Mouse (Mus musculus) hindbrain, postnatal 0 days (tissue): ENCODE results near the gene Ahnak2. TPM values are rescaled to one million over a fixed set of nuclear protein-coding genes. Genes with fewer than 3 reads are reported as not detected.
"Not testable (repeated sequence)": the region's sequence is repeated elsewhere in the genome, so short reads cannot be mapped to it uniquely, and the experiment has no call there.

ENCODE experiments used
- ATAC-seq: fragments of 200-750 bp; cut with Nextera tagmentation; 2 replicates; pipeline ENCODE4 v1.8.0; 2017; ENCODE audit warnings: mild to moderate bottlenecking, moderate TSS enrichment, moderate library complexity
- DNase-seq: peaks from one replicate; pipeline ENCODE4 v3.0.0-alpha.2; 2015; ENCODE audit warnings: low spot score
- H3K27ac ChIP-seq: fragments of 300-500 bp; sonication (generic); 2 replicates; pipeline ENCODE4 v1.5.1; 2014; ENCODE audit warnings: mild to moderate bottlenecking
- H3K27me3 ChIP-seq: fragments of 300-500 bp; sonication (generic); 2 replicates; pipeline ENCODE4 v1.6.1; 2014; ENCODE audit warnings: low read length, mixed read lengths; ENCODE audit not compliant: insufficient read depth
- H3K36me3 ChIP-seq: fragments of 300-500 bp; sonication (generic); 2 replicates; pipeline ENCODE4 v1.6.1; 2014; ENCODE audit warnings: low read length, mixed read lengths; ENCODE audit not compliant: insufficient read depth
- H3K4me1 ChIP-seq: fragments of 300-500 bp; sonication (generic); 2 replicates; pipeline ENCODE4 v1.6.1; 2014; ENCODE audit warnings: antibody characterized with exemption, low read length, mixed read lengths; ENCODE audit not compliant: insufficient read depth
- H3K4me2 ChIP-seq: fragments of 300-500 bp; sonication (generic); 2 replicates; pipeline ENCODE4 v1.6.1; 2014; ENCODE audit warnings: low read depth, mild to moderate bottlenecking, low read length, moderate library complexity, mixed read lengths
- H3K4me3 ChIP-seq: fragments of 300-500 bp; sonication (generic); 2 replicates; pipeline ENCODE4 v1.5.1; 2014; ENCODE audit warnings: low read length
- H3K9ac ChIP-seq: fragments of 300-500 bp; sonication (generic); replicated peaks from 2 replicates; pipeline ENCODE4 v1.6.1; 2014; ENCODE audit warnings: mild to moderate bottlenecking, low read length, moderate library complexity, mixed read lengths
- H3K9me3 ChIP-seq: fragments of 300-500 bp; sonication (generic); 2 replicates; pipeline ENCODE4 v1.6.1; 2016; ENCODE audit warnings: low read length, mixed read lengths
- CTCF ChIP-seq: IDR thresholded peaks from 2 replicates; pipeline ENCODE4 v1.5.1; 2016; ENCODE audit warnings: antibody characterized with exemption, control low read depth, low read depth
- WGBS: fragments of 180-500 bp; shearing (Covaris S2); extraction: QIAGEN DNeasy Blood & Tissue Kit; methylation state at CpG from one replicate; pipeline ENCODE4 v1.1.7; 2014; 5-methylcytosine and 5-hydroxymethylcytosine counted together
- polyA plus RNA-seq: library from polyadenylated mRNA; unstranded; fragments of >200 nt; fragmentation: Nextera tagmentation; extraction: Ambion mirVana; gene quantifications from 2 replicates; pipeline ENCODE4 v1.2.1, GENCODE M21; 2015
- total RNA-seq: library from RNA; depleted of rRNA; stranded (reverse); fragments of >200 nt; gene quantifications from 2 replicates; pipeline ENCODE4 v1.2.3, GENCODE M21; 2014; rRNA removed

Gene Ahnak2
- total RNA-seq: 7.7 and 12.1 TPM in 2 replicates
- polyA plus RNA-seq: 3.3 and 3.6 TPM in 2 replicates

DNA sequence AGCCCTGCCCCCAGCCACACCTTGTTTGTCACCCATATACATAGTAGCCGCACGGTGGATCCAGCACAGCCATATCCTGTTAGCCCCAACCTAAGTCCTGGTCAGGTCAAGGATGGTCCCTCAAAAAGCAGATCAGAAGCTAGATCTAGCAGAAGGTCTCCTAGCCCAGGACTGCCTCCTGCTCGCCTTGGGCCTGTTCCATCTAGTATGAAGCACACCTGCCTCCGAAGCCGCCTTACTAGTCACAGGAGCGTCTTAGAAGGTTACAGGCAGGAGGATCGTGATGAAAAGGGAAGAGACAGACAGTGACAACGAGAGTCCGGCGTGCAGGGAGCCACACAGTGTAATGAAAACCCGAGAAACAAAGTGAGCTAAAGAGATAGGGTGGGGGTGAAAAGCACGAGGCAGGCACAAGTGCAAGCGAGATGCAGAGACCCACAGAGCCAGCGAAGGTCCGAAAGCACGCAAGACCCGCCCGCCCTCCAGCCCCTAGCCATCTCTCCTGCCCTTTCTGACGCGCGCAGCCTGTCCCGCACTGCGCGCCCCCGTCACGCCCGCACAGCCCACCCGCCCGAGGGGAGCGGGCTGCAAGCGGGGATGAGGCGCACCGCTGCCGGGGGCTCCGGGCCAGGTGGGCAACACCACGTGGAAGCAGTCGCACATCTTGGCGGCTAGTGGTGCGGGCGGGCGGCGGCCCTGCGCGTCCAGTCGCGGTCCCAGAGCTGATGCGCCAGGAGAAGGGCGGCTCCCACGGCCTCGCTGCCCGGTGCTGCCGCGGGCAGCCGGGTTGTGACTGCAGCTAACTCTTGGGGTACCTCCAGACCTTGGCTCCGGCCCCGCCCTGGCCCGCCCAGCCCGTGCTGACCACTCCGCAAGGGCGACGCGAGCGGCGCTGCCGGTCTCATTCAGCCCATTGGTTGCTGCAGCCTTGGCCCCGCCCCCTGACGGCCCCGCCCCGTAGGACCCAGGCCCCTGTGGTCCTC is at the start of gene Ahnak2:
Ahnak2 (minus strand) TSS at position 794 of the 983 bp plus-strand sequence.
- H3K4me2 ChIP-seq: peak within 1 kb of the TSS; percentile 99
- TF ChIP-seq CTCF: no peak
- peak within 1 kb of the TSS; percentile 57 for H3K9ac ChIP-seq
- no peaks in the 10 kb centered on the region for H3K36me3 ChIP-seq
- 4% methylated on average over 46 of the region's 69 CpGs for WGBS
- H3K27me3 ChIP-seq: 0 out of 2 replicates have a peak, but pooled peaks cover 4% of the 10 kb centered on the region
- H3K4me1 ChIP-seq: peaks cover 10% of the 10 kb centered on the region
- DNase-seq (peak; percentile 67), ATAC-seq (peak; percentile 55)
- peak within 1 kb of the TSS; percentile 60 for H3K4me3 ChIP-seq
- H3K9me3 ChIP-seq: no peaks in the 10 kb centered on the region
- H3K27ac ChIP-seq: no peak within 1 kb of the TSS

DNA sequence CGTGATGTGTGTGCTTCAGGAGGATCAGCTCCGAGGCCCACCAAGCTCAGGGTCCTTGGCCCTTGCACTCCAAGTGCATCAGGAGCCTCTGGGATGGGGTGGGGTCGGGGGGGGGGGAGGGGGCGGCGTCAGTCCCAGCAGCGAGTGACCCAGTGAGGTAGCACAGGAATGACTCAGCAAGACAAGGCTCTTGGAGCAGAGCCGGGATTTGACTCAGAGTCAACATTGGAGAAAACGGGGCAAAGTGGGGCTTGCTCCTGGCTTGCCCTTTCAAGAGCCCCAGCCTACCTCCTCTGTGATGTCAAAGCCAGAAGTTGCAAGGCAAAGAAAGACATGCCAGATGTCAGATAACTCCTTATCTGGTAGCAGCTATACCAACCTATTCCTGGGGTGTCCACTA is 48.7 kb upstream of the Ahnak2 start:
- no peaks in the 10 kb centered on the region for H3K36me3 ChIP-seq
- no peaks in the 10 kb centered on the region for H3K4me1 ChIP-seq
- H3K27ac ChIP-seq: no peak overlapping the region
- 44% methylated on average over 8 of the region's 8 CpGs for WGBS
- H3K27me3 ChIP-seq: no peaks in the 10 kb centered on the region
- ATAC-seq (no peak), DNase-seq (no peak)
- no peak overlapping the region for H3K4me3 ChIP-seq
- H3K9me3 ChIP-seq: no peaks in the 10 kb centered on the region
- no peak overlapping the region for H3K4me2 ChIP-seq
- no peak overlapping the region for H3K9ac ChIP-seq
- TF ChIP-seq CTCF: no peak

- no peak overlapping the region for H3K9ac ChIP-seq
- no peak for ATAC-seq
- no peak overlapping the region for H3K4me3 ChIP-seq
- H3K4me1 ChIP-seq: no peaks in the 10 kb centered on the region
- 85% methylated on average over 9 of the region's 9 CpGs for WGBS
- no peaks in the 10 kb centered on the region for H3K27me3 ChIP-seq
- no peak overlapping the region for H3K4me2 ChIP-seq
- no peak overlapping the region for H3K27ac ChIP-seq
- H3K36me3 ChIP-seq: no peaks in the 10 kb centered on the region
- TF ChIP-seq CTCF: no peak
- H3K9me3 ChIP-seq: no peaks in the 10 kb centered on the region
- no peak for DNase-seq
These were observed 47.9 kb upstream of the Ahnak2 start for GRCm38 (mm10) chr12:112850344-112850743.

GRCm38 (mm10) chr12:112849235-112850022 is 47.0 kb upstream of the Ahnak2 start:
- WGBS: 79% methylated on average over 11 of the region's 11 CpGs
- no peaks in the 10 kb centered on the region for H3K36me3 ChIP-seq
- H3K4me3 ChIP-seq: no peak overlapping the region
- no peaks in the 10 kb centered on the region for H3K27me3 ChIP-seq
- no peaks in the 10 kb centered on the region for H3K9me3 ChIP-seq
- no peak overlapping the region for H3K9ac ChIP-seq
- H3K4me2 ChIP-seq: no peak overlapping the region
- peak; percentile 35; the same call in 1 of the 2 replicates for TF ChIP-seq CTCF
- no peak overlapping the region for H3K27ac ChIP-seq
- DNase-seq: no peak
- no peaks in the 10 kb centered on the region for H3K4me1 ChIP-seq
- ATAC-seq: no peak

DNA sequence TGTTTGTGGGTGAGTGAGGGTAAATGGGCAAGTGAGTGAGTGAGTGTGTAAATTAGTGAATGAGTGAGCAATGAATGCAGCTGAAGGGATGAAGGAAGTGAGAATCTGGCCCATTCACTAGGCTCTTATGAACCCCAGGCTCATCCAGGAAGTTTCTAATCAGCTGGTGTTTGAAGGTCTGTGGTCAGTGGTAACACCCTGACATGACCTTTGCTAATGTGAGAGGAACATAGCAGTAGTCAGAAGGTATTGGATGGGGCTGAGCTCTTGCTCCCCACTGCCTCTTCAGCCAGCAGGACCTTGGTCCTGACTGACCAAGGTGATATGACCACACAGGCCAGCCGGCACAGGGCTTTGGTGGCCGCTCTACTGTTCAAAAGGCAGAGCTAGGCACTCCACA is 45.4 kb upstream of the Ahnak2 start:
- Histone ChIP-seq H3K4me1 (no peaks in the 10 kb centered on the region), H3K27ac (no peak overlapping the region), H3K27me3 (no peaks in the 10 kb centered on the region), H3K36me3 (no peaks in the 10 kb centered on the region), H3K4me3 (no peak overlapping the region), H3K9me3 (no peaks in the 10 kb centered on the region), H3K9ac (no peak overlapping the region), H3K4me2 (no peak overlapping the region)
- ATAC-seq (no peak), DNase-seq (no peak)
- 94% methylated on average over 2 of the region's 2 CpGs for WGBS
- no peak for TF ChIP-seq CTCF

GRCm38 (mm10) chr12:112843803-112844202 is 41.3 kb upstream of the Ahnak2 start:
- DNase-seq (peak; percentile 80), ATAC-seq (0 out of 2 replicates have a peak, but pooled peaks have one; percentile 49)
- Histone ChIP-seq H3K4me1 (no peaks in the 10 kb centered on the region), H3K27me3 (no peaks in the 10 kb centered on the region), H3K36me3 (no peaks in the 10 kb centered on the region), H3K9ac (no peak overlapping the region), H3K27ac (no peak overlapping the region), H3K4me3 (no peak overlapping the region), H3K9me3 (no peaks in the 10 kb centered on the region), H3K4me2 (no peak overlapping the region)
- WGBS: 15% methylated on average over 3 of the region's 3 CpGs
- TF ChIP-seq CTCF: peak; percentile 95

- H3K9me3 ChIP-seq, H3K9ac ChIP-seq, H3K27ac ChIP-seq, H3K4me1 ChIP-seq, H3K4me3 ChIP-seq, H3K27me3 ChIP-seq, ATAC-seq, H3K4me2 ChIP-seq, H3K36me3 ChIP-seq, DNase-seq: not testable (repeated sequence)
- 79% methylated on average over 2 of the region's 2 CpGs for WGBS
These were observed 39.7 kb upstream of the Ahnak2 start for GRCm38 (mm10) chr12:112842128-112842527.

DNA sequence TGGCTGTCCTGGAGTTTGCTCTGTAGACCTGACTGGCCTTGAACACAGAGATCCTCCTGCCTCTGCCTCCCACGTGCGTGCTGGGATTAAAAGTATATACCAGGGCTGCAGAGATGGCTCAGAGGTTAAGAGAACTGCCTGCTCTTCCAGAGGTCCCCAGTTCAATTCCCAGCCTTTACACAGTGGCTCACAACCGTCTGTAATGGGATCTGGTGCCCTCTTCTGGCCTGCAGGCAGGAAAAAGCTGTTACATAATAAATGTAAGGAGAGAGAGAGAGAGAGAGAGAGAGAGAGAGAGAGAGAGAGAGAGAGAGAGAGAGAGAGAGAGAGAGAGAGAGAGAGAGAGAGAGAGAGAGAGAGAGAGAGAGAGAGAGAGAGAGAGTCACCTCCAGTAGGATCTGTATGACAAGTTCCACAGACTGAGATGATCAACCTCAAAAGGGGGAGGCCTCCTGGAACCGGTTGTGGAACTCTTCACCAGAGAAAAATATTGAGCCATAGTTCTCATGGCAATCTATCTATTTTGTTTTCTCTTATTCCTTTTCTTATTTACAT is 39.0 kb upstream of the Ahnak2 start:
- not testable (repeated sequence) for H3K36me3 ChIP-seq, H3K4me3 ChIP-seq, H3K4me2 ChIP-seq, H3K4me1 ChIP-seq, DNase-seq, H3K27me3 ChIP-seq, H3K9me3 ChIP-seq, H3K27ac ChIP-seq, H3K9ac ChIP-seq, ATAC-seq
- WGBS: 78% methylated on average over 4 of the region's 4 CpGs
